Mouse (Mus musculus): ENCODE measurements around the gene Mllt1. TPM values are rescaled to one million over a fixed set of nuclear protein-coding genes. Genes with fewer than 3 reads are reported as not detected.
A peak's percentile ranks its signal among the peaks of the same experiment; 100 is the strongest.

Mllt1 gene
- polyA plus RNA-seq, 1 experiment from 2014 or later: 53.2 TPM

DNA sequence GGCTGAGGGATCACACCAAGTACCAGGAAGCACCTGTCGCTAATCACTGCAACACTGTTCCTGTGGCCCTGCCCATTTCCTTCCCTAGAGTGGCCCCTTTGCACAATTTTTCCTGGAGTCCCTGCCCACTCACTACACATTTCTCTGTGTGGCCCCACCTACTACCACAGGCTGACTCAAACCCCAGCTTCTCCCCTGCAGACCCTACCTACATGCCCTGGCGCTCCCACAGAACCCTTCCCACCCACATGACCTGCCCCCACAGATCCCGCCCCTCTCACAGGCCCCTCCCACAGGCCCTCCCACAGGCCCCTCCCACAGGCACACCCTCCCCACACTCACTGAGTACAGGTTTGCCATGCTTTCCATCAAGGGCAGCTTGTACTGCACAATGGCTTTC lies 74.0 kb downstream of the Mllt1 start:
- Histone ChIP-seq H3K4me2 (replicated peaks) (no peak overlapping the region), H3K27ac (no peak overlapping the region), H3K27me3 (ENCODE audit: control insufficient read depth, insufficient read depth, low read length) (no peaks in the 10 kb centered on the region), H3K9ac (no peak overlapping the region), H3K4me1 (replicated peaks; ENCODE audit: control insufficient read depth, insufficient read depth, low read length) (no peaks in the 10 kb centered on the region), H3K36me3 (replicated peaks; ENCODE audit: control insufficient read depth, insufficient read depth) (no peaks in the 10 kb centered on the region), H3K9me3 (ENCODE audit: control insufficient read depth, low read length) (no peaks in the 10 kb centered on the region), H3K4me3 (replicated peaks; ENCODE audit: low read length) (no peak overlapping the region)
- DNase-seq (ENCODE audit: low spot score) (no peak), ATAC-seq (ENCODE audit: low FRiP score) (no peak)
- 57% methylated on average over 3 of the region's 3 CpGs for WGBS

DNA sequence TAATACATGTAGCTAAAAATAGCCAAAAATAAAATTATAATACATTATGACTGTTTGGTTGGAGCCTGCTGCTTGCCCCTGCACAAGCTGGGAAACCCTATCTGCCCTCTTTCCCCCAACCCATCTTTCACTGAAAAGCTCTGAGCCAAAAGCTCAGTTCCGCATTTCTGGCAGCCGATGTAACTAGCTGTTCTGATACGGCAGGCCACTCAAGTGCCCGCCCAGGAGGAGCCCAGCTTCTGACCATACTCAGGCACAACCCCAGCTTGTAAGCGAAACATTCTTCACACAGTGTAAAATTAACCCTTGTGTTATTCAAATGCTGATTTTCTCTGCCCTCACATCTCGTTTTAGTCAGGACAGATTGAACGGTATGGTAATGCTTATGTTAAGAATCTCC lies 76.3 kb downstream of the Mllt1 start:
- WGBS: 54% methylated on average over 7 of the region's 7 CpGs
- Histone ChIP-seq H3K9me3 (ENCODE audit: control insufficient read depth, low read length) (no peaks in the 10 kb centered on the region), H3K4me3 (replicated peaks; ENCODE audit: low read length) (no peak overlapping the region)

DNA sequence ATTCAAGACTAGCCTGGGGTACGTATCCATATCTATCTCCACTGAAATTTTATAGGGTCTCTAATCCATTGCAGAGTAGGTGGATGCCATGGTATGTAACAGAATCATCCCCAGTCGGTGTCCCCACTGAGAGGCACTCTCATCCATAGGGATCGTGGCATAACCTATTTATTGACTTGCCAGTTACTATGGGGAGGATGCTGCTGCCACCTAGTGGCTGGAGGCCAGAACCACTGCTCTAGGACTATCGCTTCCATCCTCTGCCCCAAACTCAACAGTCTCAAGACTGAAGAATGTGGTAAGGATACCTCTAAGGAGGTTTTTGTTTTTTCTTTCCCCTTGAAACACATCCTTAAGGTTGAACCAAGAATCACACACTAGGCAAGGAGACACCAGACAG lies 77.0 kb downstream of the Mllt1 start:
- Histone ChIP-seq H3K4me3 (replicated peaks; ENCODE audit: low read length) (no peak overlapping the region), H3K4me2 (replicated peaks) (no peak overlapping the region), H3K36me3 (replicated peaks; ENCODE audit: control insufficient read depth, insufficient read depth) (no peaks in the 10 kb centered on the region), H3K27me3 (ENCODE audit: control insufficient read depth, insufficient read depth, low read length) (no peaks in the 10 kb centered on the region), H3K4me1 (replicated peaks; ENCODE audit: control insufficient read depth, insufficient read depth, low read length) (no peaks in the 10 kb centered on the region), H3K27ac (no peak overlapping the region), H3K9ac (no peak overlapping the region), H3K9me3 (ENCODE audit: control insufficient read depth, low read length) (no peaks in the 10 kb centered on the region)
- peak; percentile 59 for DNase-seq (ENCODE audit: low spot score)
- ATAC-seq (ENCODE audit: low FRiP score): no peak
- WGBS: 48% methylated on average over 4 of the region's 4 CpGs

More for the DNA sequence above, 76.3 kb downstream of the Mllt1 start:
- Histone ChIP-seq H3K27ac (no peak overlapping the region), H3K9ac (no peak overlapping the region), H3K4me2 (replicated peaks) (no peak overlapping the region), H3K36me3 (replicated peaks; ENCODE audit: control insufficient read depth, insufficient read depth) (no peaks in the 10 kb centered on the region), H3K4me1 (replicated peaks; ENCODE audit: control insufficient read depth, insufficient read depth, low read length) (no peaks in the 10 kb centered on the region), H3K27me3 (ENCODE audit: control insufficient read depth, insufficient read depth, low read length) (no peaks in the 10 kb centered on the region)
- no peak for ATAC-seq (ENCODE audit: low FRiP score)
- DNase-seq (ENCODE audit: low spot score): no peak

DNA sequence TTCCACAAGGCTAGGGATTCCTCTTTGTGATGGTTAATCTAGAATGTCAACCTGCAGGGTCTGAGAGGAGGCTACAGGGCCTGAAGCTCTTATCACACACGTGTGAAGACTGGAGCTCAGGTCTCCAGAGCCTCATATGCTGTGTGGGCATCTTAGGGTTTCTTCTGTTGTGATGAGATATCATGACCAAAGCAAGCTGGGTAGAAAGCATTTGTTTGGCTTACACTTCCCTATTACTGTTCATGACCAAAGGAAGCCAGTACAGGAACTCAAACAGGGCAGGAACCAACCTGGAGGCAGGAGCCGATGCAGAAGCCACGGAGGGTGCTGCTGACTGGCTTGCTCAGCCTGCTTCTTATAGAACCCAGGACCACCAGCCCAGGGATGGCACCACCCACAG lies 79.8 kb downstream of the Mllt1 start:
- Histone ChIP-seq H3K27me3 (ENCODE audit: control insufficient read depth, insufficient read depth, low read length) (no peaks in the 10 kb centered on the region), H3K4me3 (replicated peaks; ENCODE audit: low read length) (no peak overlapping the region), H3K9ac (no peak overlapping the region), H3K36me3 (replicated peaks; ENCODE audit: control insufficient read depth, insufficient read depth) (no peaks in the 10 kb centered on the region), H3K4me1 (replicated peaks; ENCODE audit: control insufficient read depth, insufficient read depth, low read length) (no peaks in the 10 kb centered on the region), H3K4me2 (replicated peaks) (no peak overlapping the region), H3K9me3 (ENCODE audit: control insufficient read depth, low read length) (no peaks in the 10 kb centered on the region), H3K27ac (no peak overlapping the region)
- DNase-seq (ENCODE audit: low spot score) (no peak), ATAC-seq (ENCODE audit: low FRiP score) (no peak)
- 85% methylated on average over 3 of the region's 3 CpGs for WGBS

DNA sequence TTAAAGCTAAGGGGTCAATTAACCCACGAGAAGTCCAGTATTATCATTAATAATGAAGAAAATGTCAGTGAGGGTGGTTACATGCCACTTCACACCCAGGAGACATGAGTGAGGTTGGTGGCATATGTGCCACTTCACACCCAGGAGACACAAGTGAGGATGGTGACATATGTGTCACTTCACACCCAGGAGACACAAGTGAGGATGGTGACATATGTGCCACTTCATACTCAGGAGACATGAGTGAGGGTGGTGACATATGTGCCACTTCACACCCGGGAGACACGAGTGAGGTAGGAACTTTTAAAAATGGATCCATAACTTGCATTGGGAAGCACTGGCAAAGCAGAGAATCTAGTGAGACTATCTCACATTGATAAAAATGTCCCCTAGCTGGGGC lies 84.0 kb downstream of the Mllt1 start:
- no peaks in the 10 kb centered on the region for H3K36me3 ChIP-seq (replicated peaks; ENCODE audit: control insufficient read depth, insufficient read depth)
- no peak overlapping the region for H3K4me3 ChIP-seq (replicated peaks; ENCODE audit: low read length)
- no peaks in the 10 kb centered on the region for H3K27me3 ChIP-seq (ENCODE audit: control insufficient read depth, insufficient read depth, low read length)
- H3K27ac ChIP-seq: no peak overlapping the region
- ATAC-seq (ENCODE audit: low FRiP score) (no peak), DNase-seq (ENCODE audit: low spot score) (no peak)
- no peak overlapping the region for H3K9ac ChIP-seq
- no peak overlapping the region for H3K4me2 ChIP-seq (replicated peaks)
- no peaks in the 10 kb centered on the region for H3K4me1 ChIP-seq (replicated peaks; ENCODE audit: control insufficient read depth, insufficient read depth, low read length)
- WGBS: 81% methylated on average over 3 of the region's 3 CpGs
- no peaks in the 10 kb centered on the region for H3K9me3 ChIP-seq (ENCODE audit: control insufficient read depth, low read length)

DNA sequence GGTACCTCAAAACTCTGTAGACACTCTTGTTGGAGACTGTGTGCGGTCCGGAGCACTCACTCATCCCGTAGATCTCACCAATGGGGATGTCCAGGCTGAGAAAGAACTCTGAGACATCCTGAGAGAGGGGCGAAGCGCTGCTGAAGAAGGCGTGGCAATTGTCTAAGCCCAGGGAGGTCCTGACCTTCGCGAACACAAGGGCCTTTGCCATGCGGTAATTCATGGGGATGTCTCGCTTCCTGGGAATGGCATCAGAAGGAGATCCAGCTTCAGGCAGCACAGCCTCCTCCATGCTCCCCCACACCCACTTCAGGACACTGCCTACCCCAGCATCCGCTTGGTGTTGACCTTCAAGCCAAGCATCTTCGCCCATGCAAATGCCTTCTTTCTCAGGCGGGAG lies 85.5 kb downstream of the Mllt1 start:
- Histone ChIP-seq H3K4me1 (replicated peaks; ENCODE audit: control insufficient read depth, insufficient read depth, low read length) (no peaks in the 10 kb centered on the region), H3K36me3 (replicated peaks; ENCODE audit: control insufficient read depth, insufficient read depth) (no peaks in the 10 kb centered on the region), H3K27ac (no peak overlapping the region), H3K9ac (no peak overlapping the region), H3K27me3 (ENCODE audit: control insufficient read depth, insufficient read depth, low read length) (no peaks in the 10 kb centered on the region), H3K4me2 (replicated peaks) (no peak overlapping the region), H3K9me3 (ENCODE audit: control insufficient read depth, low read length) (no peaks in the 10 kb centered on the region), H3K4me3 (replicated peaks; ENCODE audit: low read length) (no peak overlapping the region)
- 81% methylated on average over 13 of the region's 13 CpGs for WGBS
- DNase-seq (ENCODE audit: low spot score) (no peak), ATAC-seq (ENCODE audit: low FRiP score) (no peak)

DNA sequence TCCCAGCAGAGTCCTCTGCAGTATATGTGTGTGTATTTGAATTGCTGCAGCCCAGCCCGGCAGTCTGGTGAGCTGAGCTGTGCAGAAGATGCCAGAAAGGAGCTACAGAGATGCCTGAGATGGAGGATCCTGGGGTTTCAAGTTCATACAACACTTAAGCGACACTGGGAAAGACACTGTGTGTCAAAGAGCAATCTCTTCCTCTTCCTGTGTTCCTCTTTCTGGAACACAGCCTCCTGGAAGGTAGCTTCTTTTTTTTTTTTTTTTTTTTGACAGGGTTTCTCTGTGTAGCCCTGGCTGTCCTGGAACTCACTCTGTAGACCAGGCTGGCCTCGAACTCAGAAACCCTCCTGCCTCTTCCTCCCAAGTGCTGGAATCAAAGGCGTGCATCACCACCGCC lies 86.4 kb downstream of the Mllt1 start:
- no peak overlapping the region for H3K27ac ChIP-seq
- H3K4me3 ChIP-seq (replicated peaks; ENCODE audit: low read length): no peak overlapping the region
- H3K4me2 ChIP-seq (replicated peaks): no peak overlapping the region
- no peak overlapping the region for H3K9ac ChIP-seq
- H3K9me3 ChIP-seq (ENCODE audit: control insufficient read depth, low read length): no peaks in the 10 kb centered on the region
- no peaks in the 10 kb centered on the region for H3K36me3 ChIP-seq (replicated peaks; ENCODE audit: control insufficient read depth, insufficient read depth)
- no peak for ATAC-seq (ENCODE audit: low FRiP score)
- 90% methylated on average over 5 of the region's 5 CpGs for WGBS
- no peaks in the 10 kb centered on the region for H3K27me3 ChIP-seq (ENCODE audit: control insufficient read depth, insufficient read depth, low read length)
- DNase-seq (ENCODE audit: low spot score): no peak
- no peaks in the 10 kb centered on the region for H3K4me1 ChIP-seq (replicated peaks; ENCODE audit: control insufficient read depth, insufficient read depth, low read length)

DNA sequence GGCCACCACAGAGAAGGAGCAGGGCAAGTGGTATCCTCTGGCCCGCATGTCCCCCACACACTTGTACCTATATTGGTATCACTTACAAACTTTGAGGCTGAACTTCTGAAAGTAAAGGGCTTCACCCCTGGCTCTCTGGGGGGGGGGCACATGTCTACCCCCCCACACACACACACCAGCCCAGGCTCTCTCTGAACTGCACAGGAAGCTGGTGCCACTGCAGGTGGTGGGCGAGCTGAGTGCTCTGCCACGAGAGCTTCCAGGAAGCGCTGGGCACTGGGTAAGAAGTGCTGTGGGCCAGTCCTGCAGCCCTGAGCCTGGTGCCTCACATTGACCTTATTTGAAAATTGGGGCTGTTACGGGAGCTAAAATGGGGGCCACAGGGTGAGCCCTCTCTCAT lies 91.5 kb downstream of the Mllt1 start:
- Histone ChIP-seq H3K9ac (no peak overlapping the region), H3K4me3 (replicated peaks; ENCODE audit: low read length) (no peak overlapping the region), H3K36me3 (replicated peaks; ENCODE audit: control insufficient read depth, insufficient read depth) (no peaks in the 10 kb centered on the region), H3K9me3 (ENCODE audit: control insufficient read depth, low read length) (no peaks in the 10 kb centered on the region), H3K27me3 (ENCODE audit: control insufficient read depth, insufficient read depth, low read length) (no peaks in the 10 kb centered on the region), H3K4me2 (replicated peaks) (no peak overlapping the region), H3K4me1 (replicated peaks; ENCODE audit: control insufficient read depth, insufficient read depth, low read length) (no peaks in the 10 kb centered on the region), H3K27ac (no peak overlapping the region)
- WGBS: 86% methylated on average over 5 of the region's 5 CpGs
- ATAC-seq (ENCODE audit: low FRiP score) (no peak), DNase-seq (ENCODE audit: low spot score) (no peak)

Other genes starting within 250 kb of the Mllt1 start
- gene Ndufa11, start 217.6 kb downstream of the Mllt1 start, polyA plus RNA-seq (2014; fragmentation: Nextera tagmentation; extraction: Ambion mirVana): 577 and 678 TPM in 2 replicates
- 15.9 and 22.9 TPM in 2 replicates for gene Vmac, start 217.4 kb downstream of the Mllt1 start, polyA plus RNA-seq (2014; fragmentation: Nextera tagmentation; extraction: Ambion mirVana)
- gene Nrtn, start 177.9 kb downstream of the Mllt1 start, polyA plus RNA-seq (2014; fragmentation: Nextera tagmentation; extraction: Ambion mirVana): 2.8 and 3.8 TPM in 2 replicates
- gene Dus3l, start 170.7 kb downstream of the Mllt1 start, polyA plus RNA-seq (2014; fragmentation: Nextera tagmentation; extraction: Ambion mirVana): 76.9 and 81.9 TPM in 2 replicates
- gene Prr22, start 165.2 kb downstream of the Mllt1 start, polyA plus RNA-seq (2014; fragmentation: Nextera tagmentation; extraction: Ambion mirVana): 0.76 and 0.78 TPM in 2 replicates
- 3.3 and 4.3 TPM in 2 replicates for gene Rfx2, start 104.4 kb downstream of the Mllt1 start, polyA plus RNA-seq (2014; fragmentation: Nextera tagmentation; extraction: Ambion mirVana)
- not detected in 2 replicates for gene Acsbg2, start 61.0 kb downstream of the Mllt1 start, polyA plus RNA-seq (2014; fragmentation: Nextera tagmentation; extraction: Ambion mirVana)
- gene 1700061G19Rik, start 59.9 kb downstream of the Mllt1 start, polyA plus RNA-seq (2014; fragmentation: Nextera tagmentation; extraction: Ambion mirVana): 0.31 and 0.41 TPM in 2 replicates
- not detected in 2 replicates for gene Acer1, start 46.7 kb upstream of the Mllt1 start, polyA plus RNA-seq (2014; fragmentation: Nextera tagmentation; extraction: Ambion mirVana)
- 163 and 172 TPM in 2 replicates for gene Clpp, start 54.9 kb upstream of the Mllt1 start, polyA plus RNA-seq (2014; fragmentation: Nextera tagmentation; extraction: Ambion mirVana)
- gene Alkbh7, start 61.9 kb upstream of the Mllt1 start, polyA plus RNA-seq (2014; fragmentation: Nextera tagmentation; extraction: Ambion mirVana): 55.7 and 56.5 TPM in 2 replicates
- gene Pspn, start 64.6 kb upstream of the Mllt1 start, polyA plus RNA-seq (2014; fragmentation: Nextera tagmentation; extraction: Ambion mirVana): 0.47 and 0.68 TPM in 2 replicates
- 54.5 and 58.2 TPM in 2 replicates for gene Gtf2f1, start 75.9 kb upstream of the Mllt1 start, polyA plus RNA-seq (2014; fragmentation: Nextera tagmentation; extraction: Ambion mirVana)
- 0.28 and 0.40 TPM in 2 replicates for gene Gm17949, start 76.1 kb upstream of the Mllt1 start, polyA plus RNA-seq (2014; fragmentation: Nextera tagmentation; extraction: Ambion mirVana)
- gene Khsrp, start 96.1 kb upstream of the Mllt1 start, polyA plus RNA-seq (2014; fragmentation: Nextera tagmentation; extraction: Ambion mirVana): 36.0 and 38.1 TPM in 2 replicates
- not detected in 2 replicates for gene Slc25a41, start 106.2 kb upstream of the Mllt1 start, polyA plus RNA-seq (2014; fragmentation: Nextera tagmentation; extraction: Ambion mirVana)
- gene Crb3, start 123.7 kb upstream of the Mllt1 start, polyA plus RNA-seq (2014; fragmentation: Nextera tagmentation; extraction: Ambion mirVana): 4.0 and 4.2 TPM in 2 replicates
- 40.6 and 46.8 TPM in 2 replicates for gene Slc25a23, start 124.4 kb upstream of the Mllt1 start, polyA plus RNA-seq (2014; fragmentation: Nextera tagmentation; extraction: Ambion mirVana)
- gene Dennd1c, start 143.1 kb upstream of the Mllt1 start, polyA plus RNA-seq (2014; fragmentation: Nextera tagmentation; extraction: Ambion mirVana): 2.8 and 3.6 TPM in 2 replicates
- gene Tubb4a, start 152.4 kb upstream of the Mllt1 start, polyA plus RNA-seq (2014; fragmentation: Nextera tagmentation; extraction: Ambion mirVana): 312 and 331 TPM in 2 replicates
- 5.6 and 6.2 TPM in 2 replicates for gene Tnfsf9, start 169.9 kb upstream of the Mllt1 start, polyA plus RNA-seq (2014; fragmentation: Nextera tagmentation; extraction: Ambion mirVana)
- 1.5 and 1.7 TPM in 2 replicates for gene Cd70, start 214.4 kb upstream of the Mllt1 start, polyA plus RNA-seq (2014; fragmentation: Nextera tagmentation; extraction: Ambion mirVana)